Mouse (Mus musculus): Measurements from ENCODE around the gene Hmg20b.

GRCm38 (mm10) chr10:81325176-81325575 is 25.1 kb downstream of the Hmg20b start:
- TF ChIP-seq CTCF (IDR thresholded peaks at IDR 0.05; ENCODE audit: borderline replicate concordance, extremely low read depth, insufficient read depth, insufficient read length) (no peak), POLR2A (IDR thresholded peaks at IDR 0.05; ENCODE audit: borderline replicate concordance, extremely low read depth, insufficient read depth, insufficient read length, poor library complexity, severe bottlenecking) (no peak)

All from brain, embryonic 14.5 days (tissue).